Mouse (Mus musculus) left cerebral cortex, adult 2 months (tissue): Measurements from ENCODE around the gene Glo1. TPM values are rescaled to one million over a fixed set of nuclear protein-coding genes. Genes with fewer than 3 reads are reported as not detected.

ENCODE experiments used
- DNase-seq, 2 experiments: peaks; one replicate each; pipeline ENCODE4 v3.0.0; 2021 to 2022; ENCODE audit warnings: low spot score in 2 of 2, mixed read lengths in 1 of 2; ENCODE audit errors: extremely low spot score in 1 of 2
- H3K27ac ChIP-seq: fragments of 200-600 bp; 2 replicates; pipeline ENCODE4 v1.8.1; 2022
- H3K4me3 ChIP-seq: fragments of 200-600 bp; 2 replicates; pipeline ENCODE4 v1.8.1; 2022
- CTCF ChIP-seq: fragments of 200-600 bp; IDR thresholded peaks from 2 replicates; pipeline ENCODE4 v1.8.1; 2022; ENCODE audit warnings: antibody characterized with exemption, mild to moderate bottlenecking, moderate library complexity
- intact Hi-C: fragments of 180-260 bp; cut with DNase I; formaldehyde crosslinking; loops from one replicate; pipeline ENCODE4 v1.15.1; 2025
- total RNA-seq, 2 experiments: library from RNA; stranded (reverse); gene quantifications; 2 replicates each; pipeline ENCODE4 v1.2.3; 2021

The Glo1 gene
- total RNA-seq, 2 experiments from 2014 or later = 137 to 143 TPM

DNA sequence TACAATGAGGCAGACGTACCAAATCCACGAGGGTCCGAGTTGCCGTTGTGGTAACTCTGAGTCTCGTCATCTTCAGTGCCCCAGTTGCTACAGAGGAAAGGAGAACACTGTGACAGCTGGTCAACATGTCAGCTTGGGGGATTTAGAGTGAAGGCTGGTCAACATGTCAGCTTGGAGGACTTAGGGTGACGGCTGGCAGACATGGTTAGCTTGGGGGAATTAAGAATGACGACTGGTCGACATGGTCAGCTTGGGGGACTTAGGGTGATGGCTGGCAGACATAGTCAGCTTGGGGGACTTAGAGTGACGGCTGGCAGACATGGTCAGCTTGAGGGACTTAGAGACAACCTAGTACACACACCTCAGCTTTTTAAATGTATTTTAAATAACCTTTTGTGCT, 28.9 kb downstream of the Glo1 start:
- no peak overlapping the region for H3K4me3 ChIP-seq
- no peak for TF ChIP-seq CTCF

DNA sequence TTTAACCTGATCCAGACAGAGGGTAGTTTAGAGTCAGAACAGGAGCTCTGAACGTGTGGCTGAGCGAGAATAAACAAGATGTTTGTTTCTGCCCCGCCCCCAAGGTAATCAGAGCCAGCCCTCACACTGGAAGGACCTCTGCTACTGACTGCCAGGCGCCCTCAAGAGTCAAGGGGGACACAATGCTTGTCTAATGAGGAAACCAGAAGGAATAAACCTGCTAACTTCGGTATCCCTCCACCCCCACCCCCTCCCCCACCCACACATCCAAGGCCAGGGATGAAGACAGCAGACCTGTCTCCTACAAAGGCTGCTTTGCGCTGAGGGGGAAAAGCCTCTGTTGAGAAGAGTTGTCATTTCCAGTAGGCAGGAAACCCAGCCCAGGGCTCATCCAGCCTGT, 31.8 kb downstream of the Glo1 start:
- intact Hi-C loops = no loop called here
- H3K4me3 ChIP-seq = no peak overlapping the region

More for the DNA sequence above, 28.9 kb downstream of the Glo1 start:
- H3K27ac ChIP-seq = no peak overlapping the region
- intact Hi-C loops = no loop called here
- no peak for DNase-seq

DNA sequence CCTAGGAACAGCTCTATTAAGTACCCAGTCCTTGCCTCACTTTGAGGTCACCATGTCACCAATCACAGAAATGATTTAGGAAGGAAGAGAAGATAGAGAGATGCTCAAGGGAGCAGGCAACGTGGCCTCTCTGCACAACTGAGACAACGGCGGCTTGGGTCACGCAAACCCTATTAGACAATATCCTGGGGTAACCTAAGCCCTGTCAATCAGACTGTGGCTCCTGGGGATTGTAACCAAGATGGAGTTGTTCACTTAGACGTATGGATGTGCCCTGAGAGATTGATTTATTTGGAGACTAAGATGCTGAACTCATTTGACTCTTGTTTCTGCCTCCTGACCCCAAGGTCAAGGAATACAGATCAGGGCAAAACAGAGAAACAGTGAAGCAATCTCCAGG, 32.3 kb downstream of the Glo1 start:
- Histone ChIP-seq H3K4me3 (no peak overlapping the region), H3K27ac (no peak overlapping the region)
- DNase-seq = no peak
- intact Hi-C loops = no loop called here
- no peak for TF ChIP-seq CTCF

More for the DNA sequence above, 31.8 kb downstream of the Glo1 start:
- no peak for DNase-seq
- TF ChIP-seq CTCF = no peak
- H3K27ac ChIP-seq = no peak overlapping the region

DNA sequence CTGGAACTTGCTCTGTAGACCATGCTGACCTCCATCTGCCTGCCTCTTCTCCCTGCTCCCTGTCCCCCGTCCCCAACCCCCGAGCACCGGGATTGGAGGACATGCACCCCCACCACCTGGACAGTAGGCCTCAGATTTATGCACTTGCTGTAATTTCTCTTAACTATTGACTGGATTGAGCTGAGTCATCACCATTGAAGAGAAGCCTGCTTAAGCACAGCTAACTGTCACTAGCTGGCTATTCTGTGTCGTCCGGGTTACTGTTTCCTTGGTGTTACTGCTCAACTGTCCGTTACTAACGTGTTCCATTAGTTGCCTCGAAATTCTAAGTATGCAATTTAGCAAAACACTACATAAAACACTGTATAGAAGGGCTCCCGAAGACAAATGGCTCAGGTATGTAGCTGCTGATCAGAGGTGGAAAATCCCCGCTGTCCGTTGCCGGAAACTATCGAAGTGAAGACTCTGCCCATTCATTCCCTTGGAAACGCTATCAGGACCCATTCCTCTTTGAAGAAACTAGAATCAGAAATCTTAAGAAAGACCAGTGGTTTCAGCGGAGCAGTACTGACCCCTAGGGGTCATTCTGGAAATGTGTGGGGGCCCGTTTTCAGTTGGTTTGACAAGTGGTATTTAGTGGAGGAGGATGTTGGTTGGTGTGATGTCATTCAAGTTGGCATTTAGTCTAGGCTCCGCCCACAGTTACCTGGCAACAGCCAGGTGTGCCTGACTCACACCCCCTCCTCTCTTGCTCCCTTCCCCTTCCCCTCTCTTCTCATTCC, 36.1 kb downstream of the Glo1 start:
- intact Hi-C loops = no loop called here
- no peak overlapping the region for H3K4me3 ChIP-seq

DNA sequence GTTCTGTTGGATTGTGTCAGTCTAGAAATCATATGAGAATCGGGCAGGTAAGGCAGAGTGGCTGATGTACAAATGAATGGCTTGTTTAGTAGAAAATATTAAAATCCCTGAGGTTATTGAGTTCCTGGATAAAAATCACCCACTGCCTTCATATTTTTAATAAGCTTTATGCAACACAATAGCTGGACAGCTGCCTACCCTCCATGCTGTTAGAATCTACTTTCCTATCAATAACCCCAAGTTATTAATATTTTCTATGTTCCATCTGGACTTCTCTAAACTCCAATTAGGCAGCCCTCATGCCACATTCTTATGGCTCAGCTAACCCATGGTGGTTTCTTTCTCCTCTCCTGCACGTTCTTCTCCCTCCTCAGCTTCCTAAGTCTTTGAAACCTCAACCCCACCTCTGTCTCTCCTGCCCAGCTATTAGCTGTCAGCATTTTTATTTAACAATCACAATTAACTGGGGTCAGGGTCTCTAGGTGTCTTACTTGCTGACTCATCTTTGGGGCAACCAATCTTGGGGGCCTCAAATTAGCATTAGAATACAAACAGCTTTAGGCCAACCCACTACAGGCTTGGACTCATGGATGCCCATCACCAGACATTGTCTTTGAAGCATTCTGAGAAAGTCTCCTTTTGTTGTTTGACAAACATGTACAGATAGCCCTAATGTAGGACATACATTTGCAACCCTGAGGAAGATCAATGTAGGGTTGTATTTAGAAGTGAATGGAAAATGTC, 43.2 kb downstream of the Glo1 start:
- intact Hi-C loops = no loop called here
- no peak for DNase-seq
- no peak for TF ChIP-seq CTCF
- no peak overlapping the region for H3K27ac ChIP-seq
- no peak overlapping the region for H3K4me3 ChIP-seq

More for the DNA sequence above, 36.1 kb downstream of the Glo1 start:
- DNase-seq = peak; percentile 61 to 69
- H3K27ac ChIP-seq = no peak overlapping the region
- peak; percentile 89 for TF ChIP-seq CTCF

DNA sequence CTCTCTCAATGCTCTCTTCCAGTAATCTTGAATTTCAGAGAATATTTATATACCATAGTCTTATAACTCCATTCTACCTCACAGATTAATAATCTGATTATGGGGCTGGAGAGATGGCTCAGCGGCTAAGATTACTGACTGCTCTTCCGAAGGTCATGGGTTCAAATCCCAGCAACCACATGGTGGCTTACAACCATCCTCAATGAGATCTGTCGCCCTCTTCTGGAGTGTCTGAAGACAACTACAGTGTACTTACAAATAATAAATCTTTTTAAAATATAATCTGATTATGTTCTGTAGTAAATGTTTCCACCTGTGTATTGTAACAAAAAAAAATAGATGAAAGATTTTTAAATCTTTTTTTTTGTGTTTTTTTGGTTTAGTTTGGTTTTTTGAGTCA, 44.4 kb downstream of the Glo1 start:
- H3K4me3 ChIP-seq = no peak overlapping the region
- intact Hi-C loops = no loop called here
- DNase-seq = no peak
- peak; percentile 17 for TF ChIP-seq CTCF
- no peak overlapping the region for H3K27ac ChIP-seq

DNA sequence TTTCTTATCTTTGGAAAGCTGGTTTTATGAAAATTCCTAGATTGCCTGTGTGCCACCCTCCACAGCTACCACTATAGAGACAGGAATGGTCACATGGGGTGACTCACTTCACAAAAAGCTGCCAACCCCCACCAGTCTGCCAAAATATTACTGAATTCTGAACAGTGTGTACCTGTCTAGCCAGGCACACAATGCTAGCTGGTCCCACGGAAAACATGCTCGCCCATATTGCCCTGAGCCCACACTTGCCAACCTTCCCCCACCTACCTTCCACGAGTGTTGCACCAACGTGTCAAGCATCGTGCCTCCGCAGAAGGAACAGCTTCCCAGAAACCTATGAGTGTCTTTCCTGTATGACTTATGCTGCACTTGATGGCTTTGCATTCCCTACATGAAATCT, 45.5 kb downstream of the Glo1 start:
- DNase-seq = peak; percentile 49 to 65
- H3K4me3 ChIP-seq = no peak overlapping the region
- TF ChIP-seq CTCF = no peak
- H3K27ac ChIP-seq = peak overlapping the region; percentile 12; the same call in 1 of the 2 replicates
- intact Hi-C loops = no loop called here

DNA sequence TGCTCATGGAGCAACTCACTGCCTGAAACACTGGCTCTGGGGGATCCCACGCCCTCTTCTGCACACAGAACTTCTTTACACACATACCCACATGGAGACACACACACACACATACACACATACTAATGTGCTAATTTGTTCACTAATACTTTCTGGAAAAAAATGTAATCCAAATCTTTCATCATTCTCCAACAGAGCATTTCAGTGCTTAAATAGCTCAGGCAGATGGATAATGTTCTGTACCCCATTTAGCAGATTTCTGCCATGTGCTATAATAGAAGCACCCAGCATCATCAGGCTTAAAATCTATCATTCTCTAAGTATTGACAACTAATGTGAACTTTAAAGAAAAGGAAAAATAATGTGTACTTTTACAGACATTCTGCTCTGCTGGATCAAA, 45.9 kb downstream of the Glo1 start:
- intact Hi-C loops = no loop called here
- Histone ChIP-seq H3K27ac (peak overlapping the region; percentile 22; the same call in 1 of the 2 replicates), H3K4me3 (no peak overlapping the region)
- no peak for TF ChIP-seq CTCF
- no peak for DNase-seq

DNA sequence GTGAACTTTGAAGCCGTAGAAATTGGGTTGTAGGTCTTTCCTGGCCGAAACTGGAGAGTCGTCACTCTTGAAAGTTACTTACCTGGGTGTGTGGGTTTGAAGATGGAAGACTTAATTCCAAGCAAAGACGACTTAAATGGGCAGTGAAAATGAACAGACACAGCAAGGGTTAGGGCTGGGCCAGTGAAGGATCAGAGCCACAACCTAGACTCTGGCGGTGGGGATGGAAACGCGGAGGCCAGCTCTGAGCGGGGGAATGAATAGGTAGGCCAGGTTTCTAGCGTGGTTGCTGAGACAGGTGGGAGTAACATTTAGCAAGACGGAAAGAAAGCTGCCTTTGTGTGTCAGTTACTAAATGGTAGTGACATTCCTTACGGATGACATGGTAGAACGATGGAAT, 49.7 kb downstream of the Glo1 start:
- intact Hi-C loops = loop anchor here (2.0 to 10.0 kb wide), 2 partner anchors 108 to 572 kb away; partner anchors contain the start of gene Zfand3

DNA sequence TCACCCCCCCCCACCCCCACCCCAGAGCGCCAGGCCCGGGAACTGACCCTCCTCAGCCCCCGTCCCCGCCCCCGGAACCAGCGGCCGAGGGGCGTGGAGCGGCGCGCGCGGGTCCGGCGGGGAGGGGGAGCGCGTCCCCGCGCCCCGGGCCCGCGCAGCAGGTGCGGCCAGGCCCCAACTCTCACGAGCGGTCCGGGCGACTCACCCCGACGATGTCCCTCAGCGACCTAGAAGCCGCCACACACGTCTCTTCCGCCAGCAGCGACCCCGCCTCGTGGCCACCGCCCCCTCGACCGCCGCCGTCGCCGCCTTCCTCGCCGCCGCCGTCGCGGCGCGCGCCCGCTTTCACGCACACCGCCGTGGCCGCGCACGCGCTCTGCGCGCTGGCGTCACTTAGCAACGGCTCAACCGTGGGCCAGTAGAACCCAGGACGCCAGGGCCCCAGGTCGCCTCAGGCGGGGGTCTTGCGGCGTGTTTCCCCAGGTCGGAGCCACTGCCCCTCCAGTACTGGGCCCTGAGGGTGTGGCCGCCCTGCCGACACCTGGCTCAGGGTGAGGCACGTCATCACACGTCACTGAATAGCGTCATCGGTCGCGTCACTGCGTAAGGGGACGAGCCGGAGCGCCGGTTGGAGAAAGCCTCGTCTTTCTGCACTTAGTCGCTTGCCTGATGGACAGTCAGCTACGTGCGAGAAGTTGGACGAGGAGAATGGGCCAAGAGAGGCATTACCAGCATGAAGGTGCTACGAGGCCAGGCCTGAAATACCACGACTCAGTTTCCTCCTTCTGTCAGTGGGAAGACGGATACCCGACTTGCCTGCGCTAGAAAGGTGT, 50.5 kb downstream of the Glo1 start, which contains the start of gene Btbd9:
Btbd9 (minus strand) TSS at position 548 of the 833 bp plus-strand sequence.
- TF ChIP-seq CTCF = no peak
- Histone ChIP-seq H3K27ac (peak within 1 kb of the TSS; percentile 100), H3K4me3 (peak within 1 kb of the TSS; percentile 91)
- intact Hi-C loops = loop anchor here (2.0 to 10.0 kb wide), 3 partner anchors 51 to 571 kb away; partner anchors contain the start of gene Zfand3
- peak; percentile 94 to 97 for DNase-seq

More for the DNA sequence above, 49.7 kb downstream of the Glo1 start:
- H3K4me3 ChIP-seq = peak overlapping the region; percentile 91
- H3K27ac ChIP-seq = peak overlapping the region; percentile 100
- TF ChIP-seq CTCF = no peak
- no peak for DNase-seq
